Mouse (Mus musculus) liver, postnatal 0 days (tissue): ENCODE results near the gene Hoxa3. TPM values are rescaled to one million over a fixed set of nuclear protein-coding genes. Genes with fewer than 3 reads are reported as not detected.

ENCODE experiments used
- ATAC-seq: fragments of 200-750 bp; cut with Nextera tagmentation; 2 replicates; pipeline ENCODE4 v1.8.0; 2017; ENCODE audit warnings: mild to moderate bottlenecking, moderate library complexity
- DNase-seq: peaks from one replicate; pipeline ENCODE4 v3.0.0-alpha.2; 2016
- H3K27ac ChIP-seq: fragments of 300-500 bp; sonication (generic); 2 replicates; pipeline ENCODE4 v1.5.1; 2014; ENCODE audit warnings: antibody characterized with exemption, moderate library complexity, mild to moderate bottlenecking, low read depth
- H3K27me3 ChIP-seq: fragments of 300-500 bp; sonication (generic); 2 replicates; pipeline ENCODE4 v1.6.1; 2014; ENCODE audit warnings: low read length, control low read depth, mixed read lengths; ENCODE audit not compliant: insufficient read depth
- H3K36me3 ChIP-seq: fragments of 300-500 bp; sonication (generic); replicated peaks from 2 replicates; pipeline ENCODE4 v1.6.1; 2014; ENCODE audit warnings: mild to moderate bottlenecking, control low read depth, low read length, moderate library complexity, mixed read lengths; ENCODE audit not compliant: insufficient read depth
- H3K4me1 ChIP-seq: fragments of 300-500 bp; sonication (generic); 2 replicates; pipeline ENCODE4 v1.6.1; 2014; ENCODE audit warnings: antibody characterized with exemption, mild to moderate bottlenecking, control low read depth; ENCODE audit not compliant: insufficient read depth
- H3K4me2 ChIP-seq: fragments of 300-500 bp; sonication (generic); 2 replicates; pipeline ENCODE4 v1.6.1; 2014; ENCODE audit warnings: low read depth, mild to moderate bottlenecking, low read length, moderate library complexity, mixed read lengths
- H3K4me3 ChIP-seq: fragments of 300-500 bp; sonication (generic); 2 replicates; pipeline ENCODE4 v1.5.1; 2014; ENCODE audit warnings: low read depth, low read length
- H3K9ac ChIP-seq: fragments of 300-500 bp; sonication (generic); replicated peaks from 2 replicates; pipeline ENCODE4 v1.6.1; 2014; ENCODE audit warnings: mild to moderate bottlenecking, moderate library complexity
- H3K9me3 ChIP-seq: fragments of 300-500 bp; sonication (generic); 2 replicates; pipeline ENCODE4 v1.6.1; 2016; ENCODE audit warnings: mild to moderate bottlenecking, control low read depth, low read length, mixed read lengths
- CTCF ChIP-seq: sonication (generic); IDR thresholded peaks from 2 replicates; pipeline ENCODE4 v1.5.1; 2016; ENCODE audit warnings: antibody characterized with exemption, low read depth
- EP300 ChIP-seq: IDR thresholded peaks from 2 replicates; pipeline ENCODE4 v1.6.1; 2016; ENCODE audit warnings: antibody characterized with exemption, low read depth, mild to moderate bottlenecking
- WGBS: fragments of 180-500 bp; shearing (Covaris S2); extraction: QIAGEN DNeasy Blood & Tissue Kit; methylation state at CpG from one replicate; pipeline ENCODE4 v1.1.7; 2014; ENCODE audit not compliant: insufficient replicate concordance; 5-methylcytosine and 5-hydroxymethylcytosine counted together
- polyA plus RNA-seq: library from polyadenylated mRNA; unstranded; fragments of >200 nt; fragmentation: Nextera tagmentation; extraction: Ambion mirVana; gene quantifications from 2 replicates; pipeline ENCODE4 v1.2.1, GENCODE M21; 2015

Hoxa3 gene
- polyA plus RNA-seq, 1 experiment from 2014 or later, result 0.16 TPM

- TF ChIP-seq EP300, result no peak
- ATAC-seq (no peak), DNase-seq (no peak)
- H3K27ac ChIP-seq, result no peak overlapping the region
- peaks cover 4% of the 10 kb centered on the region; the same call in 1 of the 2 replicates for H3K4me1 ChIP-seq
- no peak overlapping the region for H3K4me2 ChIP-seq
- H3K4me3 ChIP-seq, result no peak overlapping the region
- H3K27me3 ChIP-seq, result peaks cover 80% of the 10 kb centered on the region
- no peaks in the 10 kb centered on the region for H3K36me3 ChIP-seq
- no peaks in the 10 kb centered on the region for H3K9me3 ChIP-seq
- WGBS, result 13% methylated on average over 6 of the region's 6 CpGs
- no peak overlapping the region for H3K9ac ChIP-seq
These were observed 59.9 kb downstream of the Hoxa3 start for GRCm38 (mm10) chr6:52153270-52153669.

- Histone ChIP-seq H3K4me3 (no peak overlapping the region), H3K4me2 (no peak overlapping the region), H3K27me3 (peaks cover 78% of the 10 kb centered on the region), H3K27ac (no peak overlapping the region), H3K4me1 (no peaks in the 10 kb centered on the region), H3K36me3 (no peaks in the 10 kb centered on the region), H3K9ac (no peak overlapping the region), H3K9me3 (no peaks in the 10 kb centered on the region)
- ATAC-seq (no peak), DNase-seq (no peak)
- WGBS, result 24% methylated on average over 16 of the region's 16 CpGs
- TF ChIP-seq CTCF, result no peak
- TF ChIP-seq EP300, result no peak
These were observed 60.6 kb downstream of the Hoxa3 start for GRCm38 (mm10) chr6:52152226-52153193.

GRCm38 (mm10) chr6:52151571-52151970 lies 61.6 kb downstream of the Hoxa3 start:
- H3K4me3 ChIP-seq, result no peak overlapping the region
- H3K27me3 ChIP-seq, result peaks cover 73% of the 10 kb centered on the region
- no peak for TF ChIP-seq EP300
- no peak for TF ChIP-seq CTCF
- H3K36me3 ChIP-seq, result no peaks in the 10 kb centered on the region
- no peak overlapping the region for H3K9ac ChIP-seq
- no peaks in the 10 kb centered on the region for H3K4me1 ChIP-seq
- 28% methylated on average over 4 of the region's 4 CpGs for WGBS
- no peaks in the 10 kb centered on the region for H3K9me3 ChIP-seq
- H3K27ac ChIP-seq, result no peak overlapping the region
- ATAC-seq (no peak), DNase-seq (no peak)
- H3K4me2 ChIP-seq, result no peak overlapping the region

- no peak for ATAC-seq
- TF ChIP-seq CTCF (no peak), EP300 (no peak)
- Histone ChIP-seq H3K27me3 (peaks cover 65% of the 10 kb centered on the region), H3K9me3 (no peaks in the 10 kb centered on the region), H3K4me2 (no peak overlapping the region), H3K9ac (no peak overlapping the region), H3K27ac (no peak overlapping the region), H3K4me3 (no peak overlapping the region), H3K4me1 (no peaks in the 10 kb centered on the region), H3K36me3 (no peaks in the 10 kb centered on the region)
- 10% methylated on average over 16 of the region's 16 CpGs for WGBS
- no peak for DNase-seq
These were observed 62.7 kb downstream of the Hoxa3 start for GRCm38 (mm10) chr6:52150401-52150966.

GRCm38 (mm10) chr6:52139115-52139514 lies 74.0 kb downstream of the Hoxa3 start:
- Histone ChIP-seq H3K4me1 (no peaks in the 10 kb centered on the region), H3K4me3 (no peak overlapping the region), H3K4me2 (no peak overlapping the region), H3K9ac (no peak overlapping the region), H3K36me3 (no peaks in the 10 kb centered on the region), H3K27me3 (0 out of 2 replicates have a peak, but pooled peaks cover 3% of the 10 kb centered on the region), H3K9me3 (no peaks in the 10 kb centered on the region), H3K27ac (no peak overlapping the region)
- no peak for DNase-seq
- ATAC-seq, result no peak
- WGBS, result 80% methylated on average over 5 of the region's 5 CpGs
- no peak for TF ChIP-seq CTCF
- no peak for TF ChIP-seq EP300

- 0 out of 2 replicates have a peak, but pooled peaks cover 2% of the 10 kb centered on the region for H3K27me3 ChIP-seq
- 68% methylated on average over 10 of the region's 10 CpGs for WGBS
- DNase-seq (no peak), ATAC-seq (no peak)
- no peak overlapping the region for H3K4me2 ChIP-seq
- H3K36me3 ChIP-seq, result no peaks in the 10 kb centered on the region
- H3K9me3 ChIP-seq, result no peaks in the 10 kb centered on the region
- no peaks in the 10 kb centered on the region for H3K4me1 ChIP-seq
- no peak for TF ChIP-seq CTCF
- TF ChIP-seq EP300, result no peak
- no peak overlapping the region for H3K27ac ChIP-seq
- H3K9ac ChIP-seq, result no peak overlapping the region
- H3K4me3 ChIP-seq, result no peak overlapping the region
These were observed 74.6 kb downstream of the Hoxa3 start for GRCm38 (mm10) chr6:52138576-52138975.
